Mouse (Mus musculus) spleen, adult 2 months (tissue): ENCODE results near the gene Il23a.

Source experiments
- CTCF ChIP-seq: fragments of 200-500 bp; IDR thresholded peaks from 2 replicates; pipeline ENCODE4 v1.5.1; 2011; ENCODE audit warnings: mild to moderate bottlenecking, inconsistent platforms; ENCODE audit not compliant: insufficient read depth, insufficient read length, insufficient replicate concordance; ENCODE audit errors: extremely low read depth
- POLR2A ChIP-seq: fragments of 200-500 bp; IDR thresholded peaks from 2 replicates; pipeline ENCODE4 v1.6.1; 2011; ENCODE audit warnings: low read depth, low read length, inconsistent platforms

GRCm38 (mm10) chr10:128297221-128297620 is 1.3 kb downstream of the Il23a start:
- no peak for TF ChIP-seq CTCF
- no peak for TF ChIP-seq POLR2A
